Mouse (Mus musculus): ENCODE measurements around the gene Macrod2.

DNA sequence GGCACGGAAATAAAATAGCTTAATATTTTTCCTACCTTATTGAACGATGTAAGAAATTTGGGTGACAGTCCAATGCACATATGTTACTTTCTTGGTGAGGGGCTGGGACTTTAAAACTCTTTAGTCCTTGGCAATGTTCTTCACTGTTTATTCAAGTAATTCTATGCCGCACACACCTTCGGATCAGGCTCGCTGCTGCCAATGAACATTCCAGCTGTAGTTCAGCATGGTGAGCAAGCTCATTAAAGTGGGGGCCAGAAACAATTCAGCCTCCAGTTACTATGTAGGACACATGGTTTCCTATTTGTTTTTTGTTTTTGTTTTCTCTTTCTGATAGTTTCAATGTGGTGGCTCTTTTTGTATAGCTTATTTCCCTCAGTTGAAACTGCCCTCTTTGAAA is 267.6 kb downstream of the Macrod2 start:
- TF ChIP-seq CTCF (IDR thresholded peaks at IDR 0.05; ENCODE audit: insufficient read depth, low read depth, low read length) = no peak
- TF ChIP-seq POLR2A (IDR thresholded peaks at IDR 0.05; ENCODE audit: insufficient read depth, low read depth, low read length) = no peak
